Mouse (Mus musculus): ENCODE data around the gene Tal1.

GRCm38 (mm10) chr4:115057674-115058316 is 1.6 kb downstream of the Tal1 start:
- TF ChIP-seq CTCF (IDR thresholded peaks at IDR 0.05; ENCODE audit: control insufficient read depth, insufficient read depth, insufficient replicate concordance, low read depth, low read length) (no peak), POLR2A (IDR thresholded peaks at IDR 0.05; ENCODE audit: control insufficient read depth, low read depth, low read length) (no peak)
